Mouse (Mus musculus) telencephalon, adult 2 months (tissue): ENCODE data around the gene Ube2v1.

ENCODE experiments used
- DNase-seq: peaks from one replicate; pipeline ENCODE4 v3.0.0-alpha.2; 2011; ENCODE audit warnings: low read depth, low spot score

Gene Ube2v1

GRCm38 (mm10) chr2:167631591-167632448, at the start of gene Ube2v1:
TSS of gene Ube2v1 (minus strand) at chr2:167632095.
- peak; percentile 94 for DNase-seq

- DNase-seq: no peak
Measured at GRCm38 (mm10) chr2:167680657-167681056, 48.8 kb upstream of the Ube2v1 start.

- DNase-seq: no peak
Measured at GRCm38 (mm10) chr2:167679902-167680430, 48.1 kb upstream of the Ube2v1 start.

GRCm38 (mm10) chr2:167678600-167678999, 46.7 kb upstream of the Ube2v1 start:
- no peak for DNase-seq

GRCm38 (mm10) chr2:167675120-167675909, 43.4 kb upstream of the Ube2v1 start:
- DNase-seq: no peak

- no peak for DNase-seq
Measured at GRCm38 (mm10) chr2:167672212-167672685, 40.4 kb upstream of the Ube2v1 start.

GRCm38 (mm10) chr2:167671101-167671633, 39.3 kb upstream of the Ube2v1 start:
- DNase-seq: no peak

GRCm38 (mm10) chr2:167669398-167669797, 37.5 kb upstream of the Ube2v1 start:
- DNase-seq: no peak

- no peak for DNase-seq
Measured at GRCm38 (mm10) chr2:167668426-167668825, 36.5 kb upstream of the Ube2v1 start.

GRCm38 (mm10) chr2:167665972-167666713, 34.2 kb upstream of the Ube2v1 start:
- no peak for DNase-seq

- DNase-seq: no peak
Measured at GRCm38 (mm10) chr2:167662713-167663112, 30.8 kb upstream of the Ube2v1 start.

GRCm38 (mm10) chr2:167661270-167662203, 29.6 kb upstream of the Ube2v1 start, which contains the start of gene Gm20431:
TSS of gene Gm20431 (minus strand) at chr2:167661496.
- peak; percentile 81 for DNase-seq

GRCm38 (mm10) chr2:167660611-167660971, 28.7 kb upstream of the Ube2v1 start:
- no peak for DNase-seq

- no peak for DNase-seq
Measured at GRCm38 (mm10) chr2:167659847-167660610, 28.1 kb upstream of the Ube2v1 start.

GRCm38 (mm10) chr2:167659177-167659846, 27.4 kb upstream of the Ube2v1 start:
- no peak for DNase-seq

GRCm38 (mm10) chr2:167658712-167659111, 26.8 kb upstream of the Ube2v1 start:
- DNase-seq: no peak

GRCm38 (mm10) chr2:167657973-167658372, 26.1 kb upstream of the Ube2v1 start:
- DNase-seq: no peak

- no peak for DNase-seq
Measured at GRCm38 (mm10) chr2:167656629-167657478, 25.0 kb upstream of the Ube2v1 start.
